Mouse (Mus musculus) bone marrow macrophage, adult 2 months (primary cell): Measurements from ENCODE around the gene Megf11.

Source experiments
- CTCF ChIP-seq: IDR thresholded peaks from 2 replicates; pipeline ENCODE4 v1.5.1; 2012; ENCODE audit warnings: low read depth, mild to moderate bottlenecking, low read length, moderate library complexity
- POLR2A ChIP-seq: IDR thresholded peaks from 2 replicates; pipeline ENCODE4 v1.6.1; 2012; ENCODE audit warnings: mild to moderate bottlenecking, low read depth, low read length, borderline replicate concordance

DNA sequence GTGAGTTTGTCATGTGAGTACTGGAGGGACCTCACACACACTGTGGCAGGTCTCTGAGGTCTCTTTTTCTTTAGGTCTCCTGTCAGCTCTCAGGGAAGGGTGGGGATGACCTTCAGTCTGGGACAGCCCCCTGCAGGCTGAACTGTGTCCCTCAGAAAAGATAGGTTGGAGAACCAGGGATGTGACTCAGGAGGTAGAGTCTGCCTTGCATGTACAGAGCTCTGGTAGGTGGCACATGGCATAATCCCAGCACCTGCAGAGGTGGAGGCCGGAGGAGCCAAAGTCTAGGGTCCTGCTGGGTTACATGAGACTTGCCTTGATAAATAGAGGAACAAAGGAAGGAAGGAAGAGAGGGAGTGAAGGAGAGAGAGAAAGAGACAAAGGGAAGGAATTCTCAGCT, 206.0 kb downstream of the Megf11 start:
- TF ChIP-seq CTCF (no peak), POLR2A (no peak)
